Mouse (Mus musculus) granulocyte monocyte progenitor cell, adult 5-6 weeks (primary cell): ENCODE measurements around the gene Gm10642. TPM values are rescaled to one million over a fixed set of nuclear protein-coding genes. Genes with fewer than 3 reads are reported as not detected.

Experiments
- total RNA-seq, 2 experiments: library from RNA; stranded (forward) in 1 of 2; stranded (reverse) in 1 of 2; fragments of 200-712, 200-1000 nt in 1 of 2; fragments of >200 nt in 1 of 2; fragmentation: Nextera tagmentation in 1 of 2; gene quantifications; 2 replicates each; pipeline ENCODE4 v1.2.3; 2014 to 2017

Gm10642 gene
- total RNA-seq, 2 experiments from 2014 or later, result 0.26 TPM; not detected in 1

Other genes with a start within 250 kb of the Gm10642 start
- 63.0 and 75.8 TPM in 2 replicates for gene Ccnb2, start 234.7 kb upstream of the Gm10642 start, total RNA-seq (2014; fragmentation: Nextera tagmentation)
- gene Ccnb2, start 234.7 kb upstream of the Gm10642 start, total RNA-seq (2017), result 78.5 and 83.1 TPM in 2 replicates
- gene Rnf111, start 152.5 kb upstream of the Gm10642 start, total RNA-seq (2014; fragmentation: Nextera tagmentation), result 42.8 and 45.7 TPM in 2 replicates
- gene Rnf111, start 152.5 kb upstream of the Gm10642 start, total RNA-seq (2017), result 23.0 and 31.6 TPM in 2 replicates
- 74.8 and 99.4 TPM in 2 replicates for gene Sltm, start 113.5 kb upstream of the Gm10642 start, total RNA-seq (2014; fragmentation: Nextera tagmentation)
- gene Sltm, start 113.5 kb upstream of the Gm10642 start, total RNA-seq (2017), result 75.7 and 92.9 TPM in 2 replicates
- gene Mindy2, start 923 bp downstream of the Gm10642 start, total RNA-seq (2014; fragmentation: Nextera tagmentation), result 11.8 and 12.5 TPM in 2 replicates
- gene Mindy2, start 923 bp downstream of the Gm10642 start, total RNA-seq (2017), result 9.0 and 10.1 TPM in 2 replicates
- gene Adam10, start 22.7 kb downstream of the Gm10642 start, total RNA-seq (2014; fragmentation: Nextera tagmentation), result 61.0 and 70.7 TPM in 2 replicates
- 46.5 and 47.8 TPM in 2 replicates for gene Adam10, start 22.7 kb downstream of the Gm10642 start, total RNA-seq (2017)